Comparison of ENCODE assay signal across 10 mouse cellular contexts in the genomic region with DNA sequence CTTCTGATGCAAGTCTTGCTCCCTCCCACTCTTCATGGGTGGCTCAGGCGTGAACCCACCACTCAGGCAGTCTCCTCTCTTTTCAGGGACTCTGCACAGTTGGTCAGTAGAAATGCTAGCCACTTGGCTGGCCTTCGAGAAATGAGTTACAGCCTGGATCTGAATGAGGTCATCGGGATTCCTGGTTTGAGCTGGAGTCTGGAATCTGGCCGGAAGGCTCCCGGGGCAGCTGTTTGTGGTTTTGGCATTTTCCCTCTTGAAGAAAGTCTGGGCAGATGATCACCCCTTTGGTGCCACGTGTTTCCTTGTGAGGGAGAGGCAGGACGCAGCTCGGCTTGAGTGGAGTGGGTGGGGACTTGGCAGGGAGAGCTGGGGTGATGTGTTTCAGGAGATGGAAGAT. TPM values are rescaled to one million over a fixed set of nuclear protein-coding genes. Genes with fewer than 3 reads are reported as not detected.
DNase-seq lines count a peak whose midpoint lies in the region; ATAC-seq and TF ChIP-seq lines count a peak whose summit lies in the region.
"Had no signal": no experiment of that assay in that cellular context is flagged by ENCODE, and none has a peak within 500 bp of the region (broad histone marks: within the 10 kb centered on the region; RNA-seq: fewer than 3 reads in every experiment).

No protein-coding gene starts in this region.

- H3K27ac ChIP-seq in neural tube, embryonic 12.5 days = no peak overlapping the region
- no peak overlapping the region for H3K27ac ChIP-seq in embryonic facial prominence, embryonic 11.5 days (replicated peaks; ENCODE audit: low read depth, low read length)
- no peak overlapping the region for H3K27ac ChIP-seq in heart, postnatal 0 days (ENCODE audit: low read depth)
- no peak overlapping the region for H3K27ac ChIP-seq in thymus, adult 2 months (ENCODE audit: control insufficient read depth, insufficient read depth, low read length)
- no peak overlapping the region for H3K27ac ChIP-seq in forebrain, embryonic 14.5 days (ENCODE audit: low read depth, low read length)
- H3K27ac ChIP-seq: hindbrain, embryonic 15.5 days had no signal

- peaks cover 10% of the 10 kb centered on the region; the same call in 1 of the 2 replicates for H3K9me3 ChIP-seq in neural tube, embryonic 12.5 days
- H3K9me3 ChIP-seq in embryonic facial prominence, embryonic 11.5 days (replicated peaks; ENCODE audit: control insufficient read depth, low read length) = no peaks in the 10 kb centered on the region
- no peaks in the 10 kb centered on the region for H3K9me3 ChIP-seq in heart, postnatal 0 days (replicated peaks; ENCODE audit: control insufficient read depth, low read length)
- H3K9me3 ChIP-seq in forebrain, embryonic 14.5 days (replicated peaks; ENCODE audit: control insufficient read depth, low read length) = no peaks in the 10 kb centered on the region
- H3K9me3 ChIP-seq: hindbrain, embryonic 15.5 days had no signal

- intact Hi-C loops in left cerebral cortex, postnatal 25 days (cut with DNase I) = no loop called here

- H3K27me3 ChIP-seq in neural tube, embryonic 12.5 days (replicated peaks) = no peaks in the 10 kb centered on the region
- H3K27me3 ChIP-seq in embryonic facial prominence, embryonic 11.5 days (ENCODE audit: control insufficient read depth, insufficient read depth, low read length) = no peaks in the 10 kb centered on the region; the same call in 1 of the 2 replicates
- peaks cover 54% of the 10 kb centered on the region for H3K27me3 ChIP-seq in heart, postnatal 0 days (ENCODE audit: control insufficient read depth, insufficient read depth, low read length)
- no peaks in the 10 kb centered on the region; the same call in 1 of the 2 replicates for H3K27me3 ChIP-seq in thymus, adult 2 months (ENCODE audit: control insufficient read depth, insufficient read depth, low read length)
- no peaks in the 10 kb centered on the region for H3K27me3 ChIP-seq in forebrain, embryonic 14.5 days (replicated peaks; ENCODE audit: control insufficient read depth, insufficient read depth, low read length)
- H3K27me3 ChIP-seq: hindbrain, embryonic 15.5 days had no signal

- no peak for DNase-seq in neural tube, embryonic 10.5 days (ENCODE audit: extremely low spot score, low spot score)
- peak; percentile 43 for DNase-seq in embryonic facial prominence, embryonic 11.5 days (ENCODE audit: low spot score)
- DNase-seq in heart, postnatal 0 days (ENCODE audit: low spot score) = peak; percentile 74
- DNase-seq in left cerebral cortex, postnatal 25 days (ENCODE audit: low spot score in 2 of 2) = peak; percentile 11 to 61
- DNase-seq in right cerebral cortex, postnatal 36 days (ENCODE audit: low spot score in 2 of 2) = peak; percentile 8 to 14
- DNase-seq in thymus, adult 2 months = no peak
- no peak for DNase-seq in forebrain, embryonic 14.5 days (ENCODE audit: low spot score)

- 0 out of 2 replicates have a peak overlapping the region, but pooled peaks have one; percentile 14 for H3K4me2 ChIP-seq in neural tube, embryonic 12.5 days (replicated peaks)
- no peak overlapping the region for H3K4me2 ChIP-seq in embryonic facial prominence, embryonic 11.5 days (ENCODE audit: low read depth, low read length)
- H3K4me2 ChIP-seq in heart, postnatal 0 days (ENCODE audit: low read depth, low read length) = peak overlapping the region; percentile 19; the same call in 1 of the 2 replicates
- H3K4me2 ChIP-seq in forebrain, embryonic 14.5 days (ENCODE audit: low read length) = no peak overlapping the region
- H3K4me2 ChIP-seq: hindbrain, embryonic 15.5 days had no signal

- no peak for ATAC-seq in neural tube, embryonic 12.5 days (ENCODE audit: low FRiP score, low read depth)
- no peak for ATAC-seq in embryonic facial prominence, embryonic 11.5 days (replicated peaks; ENCODE audit: insufficient number of reproducible peaks, low FRiP score, low TSS enrichment, low read depth)
- ATAC-seq in heart, postnatal 0 days (ENCODE audit: insufficient read depth, low read depth) = peak; percentile 83
- ATAC-seq in forebrain, embryonic 14.5 days = no peak

- H3K4me1 ChIP-seq in neural tube, embryonic 12.5 days = peaks cover 18% of the 10 kb centered on the region
- no peaks in the 10 kb centered on the region for H3K4me1 ChIP-seq in embryonic facial prominence, embryonic 11.5 days (ENCODE audit: control insufficient read depth, insufficient read depth, low read length)
- 0 out of 2 replicates have a peak, but pooled peaks cover 6% of the 10 kb centered on the region for H3K4me1 ChIP-seq in heart, postnatal 0 days (ENCODE audit: control insufficient read depth, insufficient read depth)
- H3K4me1 ChIP-seq in thymus, adult 2 months (replicated peaks; ENCODE audit: control insufficient read depth, insufficient read depth, low read length) = no peaks in the 10 kb centered on the region
- no peaks in the 10 kb centered on the region for H3K4me1 ChIP-seq in forebrain, embryonic 14.5 days (ENCODE audit: control insufficient read depth, insufficient read depth, low read length)
- H3K4me1 ChIP-seq: hindbrain, embryonic 15.5 days had no signal

- TF ChIP-seq EP300 in heart, postnatal 0 days (IDR thresholded peaks at IDR 0.05; ENCODE audit: low read depth) = no peak

- no peak overlapping the region for H3K9ac ChIP-seq in neural tube, embryonic 12.5 days
- H3K9ac ChIP-seq in embryonic facial prominence, embryonic 11.5 days (replicated peaks; ENCODE audit: low read length) = no peak overlapping the region
- H3K9ac ChIP-seq in heart, postnatal 0 days (replicated peaks; ENCODE audit: low read depth, low read length) = no peak overlapping the region
- H3K9ac ChIP-seq in forebrain, embryonic 14.5 days (ENCODE audit: low read length) = no peak overlapping the region
- H3K9ac ChIP-seq: hindbrain, embryonic 15.5 days had no signal

- H3K4me3 ChIP-seq in neural tube, embryonic 12.5 days = no peak overlapping the region
- no peak overlapping the region for H3K4me3 ChIP-seq in embryonic facial prominence, embryonic 11.5 days (ENCODE audit: low read depth, low read length)
- H3K4me3 ChIP-seq in heart, postnatal 0 days (ENCODE audit: low read depth, low read length) = no peak overlapping the region
- no peak overlapping the region for H3K4me3 ChIP-seq in thymus, adult 2 months (ENCODE audit: control insufficient read depth, insufficient read depth, low read length)
- H3K4me3 ChIP-seq in forebrain, embryonic 14.5 days (ENCODE audit: low read depth, low read length) = no peak overlapping the region
- H3K4me3 ChIP-seq: hindbrain, embryonic 15.5 days had no signal

- WGBS in neural tube, embryonic 12.5 days = 44% methylated on average over 8 of the region's 8 CpGs
- 38% methylated on average over 8 of the region's 8 CpGs for WGBS in embryonic facial prominence, embryonic 11.5 days
- WGBS in heart, postnatal 0 days = 13% methylated on average over 8 of the region's 8 CpGs
- WGBS in thymus, adult 2 months = 22% methylated on average over 8 of the region's 8 CpGs
- WGBS in forebrain, embryonic 14.5 days = 64% methylated on average over 8 of the region's 8 CpGs

- no peaks in the 10 kb centered on the region for H3K36me3 ChIP-seq in neural tube, embryonic 12.5 days
- no peaks in the 10 kb centered on the region for H3K36me3 ChIP-seq in embryonic facial prominence, embryonic 11.5 days (replicated peaks; ENCODE audit: control insufficient read depth, insufficient read depth, low read depth, low read length)
- no peaks in the 10 kb centered on the region for H3K36me3 ChIP-seq in heart, postnatal 0 days (replicated peaks; ENCODE audit: control insufficient read depth, insufficient read depth, low read length)
- H3K36me3 ChIP-seq in thymus, adult 2 months (ENCODE audit: control insufficient read depth, insufficient read depth, low read length) = no peaks in the 10 kb centered on the region
- no peaks in the 10 kb centered on the region for H3K36me3 ChIP-seq in forebrain, embryonic 14.5 days (ENCODE audit: control insufficient read depth, insufficient read depth, low read length)
- H3K36me3 ChIP-seq: hindbrain, embryonic 15.5 days had no signal

- no peak for TF ChIP-seq CTCF in heart, postnatal 0 days (IDR thresholded peaks at IDR 0.05; ENCODE audit: low read depth)
- no peak for TF ChIP-seq CTCF in thymus, adult 2 months (IDR thresholded peaks at IDR 0.05; ENCODE audit: borderline replicate concordance, control insufficient read depth, extremely low read depth, insufficient read depth, low read length, poor library complexity)

- TF ChIP-seq POLR2A in thymus, adult 2 months (IDR thresholded peaks at IDR 0.05; ENCODE audit: control insufficient read depth, extremely low read depth, insufficient read depth, low read length, poor library complexity) = no peak

RNA-seq across cellular contexts. Expression of gene Hoxb1, which starts 48.0 kb away (rescaled TPM):
- 8.1 and 8.8 TPM in 2 replicates for polyA plus RNA-seq in neural tube, embryonic 12.5 days (2016; fragmentation: Nextera tagmentation; extraction: Ambion mirVana)
- polyA plus RNA-seq in embryonic facial prominence, embryonic 11.5 days (2014; fragmentation: Nextera tagmentation; extraction: Ambion mirVana) = 0.26 and 0.97 TPM in 2 replicates
- total RNA-seq in heart, postnatal 0 days (2014; rRNA removed; ENCODE audit: low replicate concordance) = not detected in 2 replicates
- polyA plus RNA-seq in heart, postnatal 0 days (2015; fragmentation: Nextera tagmentation; extraction: Ambion mirVana) = not detected in 2 replicates
- not detected for total RNA-seq in left cerebral cortex, postnatal 25 days (2021)
- not detected in 2 replicates for polyA plus RNA-seq in thymus, adult 2 months (2012; rRNA removed)
- not detected in 2 replicates for polyA plus RNA-seq in forebrain, embryonic 14.5 days (2014; fragmentation: Nextera tagmentation; extraction: Ambion mirVana)
- total RNA-seq: neutrophil, adult 5-6 weeks had no signal

RNA-seq across cellular contexts. Expression of gene Skap1, which starts 50.9 kb away (rescaled TPM):
- polyA plus RNA-seq in neural tube, embryonic 12.5 days (2016; fragmentation: Nextera tagmentation; extraction: Ambion mirVana) = 2.2 and 2.8 TPM in 2 replicates
- 0.25 and 0.43 TPM in 2 replicates for polyA plus RNA-seq in embryonic facial prominence, embryonic 11.5 days (2014; fragmentation: Nextera tagmentation; extraction: Ambion mirVana)
- total RNA-seq in heart, postnatal 0 days (2014; rRNA removed; ENCODE audit: low replicate concordance) = 4.4 TPM in 1 of 2 replicates, not detected in the other
- polyA plus RNA-seq in heart, postnatal 0 days (2015; fragmentation: Nextera tagmentation; extraction: Ambion mirVana) = 0.11 TPM in 1 of 2 replicates, not detected in the other
- 1 to 10 TPM; 1.3 to 1.9 TPM for total RNA-seq in left cerebral cortex, postnatal 25 days (2021)
- 183 and 205 TPM in 2 replicates for polyA plus RNA-seq in thymus, adult 2 months (2012; rRNA removed)
- polyA plus RNA-seq in forebrain, embryonic 14.5 days (2014; fragmentation: Nextera tagmentation; extraction: Ambion mirVana) = 2.4 and 2.8 TPM in 2 replicates

Comparison
In these comparisons a context has a peak if more than half of its experiments do, and no peak if none do; other contexts are left out.
1. H3K4me2 ChIP-seq: peak in neural tube, embryonic 12.5 days (single experiment) and heart, postnatal 0 days (single experiment); none in embryonic facial prominence, embryonic 11.5 days (single experiment) and forebrain, embryonic 14.5 days (single experiment).
2. DNase-seq: peak in embryonic facial prominence, embryonic 11.5 days (single experiment), heart, postnatal 0 days (single experiment), left cerebral cortex, postnatal 25 days (2 of 2) and right cerebral cortex, postnatal 36 days (2 of 2); none in neural tube, embryonic 10.5 days (single experiment), thymus, adult 2 months (single experiment) and forebrain, embryonic 14.5 days (single experiment).
3. RNA of gene Skap1, which starts 50.9 kb away (polyA plus RNA-seq): 183 to 205 TPM in thymus, adult 2 months; 2.2 to 2.8 TPM in neural tube, embryonic 12.5 days, 2.4 to 2.8 TPM in forebrain, embryonic 14.5 days, 0.25 to 0.43 TPM in embryonic facial prominence, embryonic 11.5 days and 0.11 TPM in heart, postnatal 0 days; every median in the first group is over 10 times any median in the second.